Mouse (Mus musculus) MEL (cell line): ENCODE measurements around the gene Ubc.

Experiments
- CTCF ChIP-seq, 3 experiments: IDR thresholded peaks in 2 of 3; conservative IDR thresholded peaks in 1 of 3; 2 replicates each; pipeline ENCODE4 v1.5.1; 2011 to 2012; ENCODE audit warnings: low read length in 3 of 3, low read depth in 2 of 3, mild to moderate bottlenecking in 2 of 3, improper control_type of control experiment in 1 of 3, inconsistent platforms in 1 of 3, mixed read lengths in 1 of 3, moderate library complexity in 1 of 3; ENCODE audit not compliant: control insufficient read depth in 1 of 3, insufficient read depth in 1 of 3, poor library complexity in 1 of 3, severe bottlenecking in 1 of 3
- E2F4 ChIP-seq: IDR thresholded peaks from 2 replicates; pipeline ENCODE4 v1.6.1; 2011; ENCODE audit warnings: low read depth, low read length, improper control_type of control experiment, borderline replicate concordance
- GATA1 ChIP-seq: IDR thresholded peaks from 2 replicates; pipeline ENCODE4 v1.6.1; 2011; ENCODE audit warnings: low read depth, low read length, improper control_type of control experiment

- no peak for TF ChIP-seq E2F4
- no peak for TF ChIP-seq GATA1
- no peak for TF ChIP-seq CTCF (IDR thresholded peaks at IDR 0.05 in 2 of 3, conservative IDR thresholded peaks at IDR 0.05 in 1 of 3; ENCODE audit: control insufficient read depth in 1 of 3, insufficient read depth in 1 of 3, low read depth in 2 of 3, low read length in 3 of 3, poor library complexity in 1 of 3, severe bottlenecking in 1 of 3)
Measured at GRCm38 (mm10) chr5:125340547-125341262, 49.3 kb downstream of the Ubc start, which contains the start of gene Scarb1.
